Mouse (Mus musculus): Measurements from ENCODE around the gene Socs1. TPM values are rescaled to one million over a fixed set of nuclear protein-coding genes. Genes with fewer than 3 reads are reported as not detected.

Socs1 gene
- polyA plus RNA-seq, 1 experiment from 2014 or later = 5.0 TPM

- Histone ChIP-seq H3K4me3 (ENCODE audit: low read depth, low read length) (no peak overlapping the region), H3K4me2 (ENCODE audit: low read length) (no peak overlapping the region), H3K4me1 (ENCODE audit: control insufficient read depth, insufficient read depth, low read length) (no peaks in the 10 kb centered on the region), H3K9me3 (replicated peaks; ENCODE audit: control insufficient read depth, low read length, poor library complexity, severe bottlenecking) (no peaks in the 10 kb centered on the region), H3K9ac (ENCODE audit: low read depth, low read length) (no peak overlapping the region), H3K27me3 (ENCODE audit: control insufficient read depth, insufficient read depth, low read depth, low read length) (no peaks in the 10 kb centered on the region), H3K27ac (ENCODE audit: low read length) (no peak overlapping the region), H3K36me3 (ENCODE audit: control insufficient read depth, insufficient read depth, low read length) (no peaks in the 10 kb centered on the region)
- WGBS = 56% methylated on average over 10 of the region's 10 CpGs
- ATAC-seq = no peak
These were observed 49.0 kb downstream of the Socs1 start for GRCm38 (mm10) chr16:10736364-10736763.

GRCm38 (mm10) chr16:10735781-10736180, 49.6 kb downstream of the Socs1 start:
- WGBS = 90% methylated on average over 2 of the region's 2 CpGs
- Histone ChIP-seq H3K27me3 (ENCODE audit: control insufficient read depth, insufficient read depth, low read depth, low read length) (no peaks in the 10 kb centered on the region), H3K36me3 (ENCODE audit: control insufficient read depth, insufficient read depth, low read length) (no peaks in the 10 kb centered on the region), H3K9me3 (replicated peaks; ENCODE audit: control insufficient read depth, low read length, poor library complexity, severe bottlenecking) (no peaks in the 10 kb centered on the region), H3K9ac (ENCODE audit: low read depth, low read length) (no peak overlapping the region), H3K4me1 (ENCODE audit: control insufficient read depth, insufficient read depth, low read length) (no peaks in the 10 kb centered on the region), H3K4me3 (ENCODE audit: low read depth, low read length) (no peak overlapping the region), H3K4me2 (ENCODE audit: low read length) (no peak overlapping the region), H3K27ac (ENCODE audit: low read length) (no peak overlapping the region)
- ATAC-seq = no peak

GRCm38 (mm10) chr16:10732421-10732820, 52.9 kb downstream of the Socs1 start:
- Histone ChIP-seq H3K4me2 (ENCODE audit: low read length) (no peak overlapping the region), H3K36me3 (ENCODE audit: control insufficient read depth, insufficient read depth, low read length) (no peaks in the 10 kb centered on the region), H3K4me3 (ENCODE audit: low read depth, low read length) (no peak overlapping the region), H3K9me3 (replicated peaks; ENCODE audit: control insufficient read depth, low read length, poor library complexity, severe bottlenecking) (no peaks in the 10 kb centered on the region), H3K9ac (ENCODE audit: low read depth, low read length) (no peak overlapping the region), H3K27me3 (ENCODE audit: control insufficient read depth, insufficient read depth, low read depth, low read length) (no peaks in the 10 kb centered on the region), H3K4me1 (ENCODE audit: control insufficient read depth, insufficient read depth, low read length) (no peaks in the 10 kb centered on the region), H3K27ac (ENCODE audit: low read length) (no peak overlapping the region)
- WGBS = 85% methylated on average over 5 of the region's 5 CpGs
- ATAC-seq = no peak

Other genes starting within 250 kb of the Socs1 start
- gene Dexi, start 242.5 kb downstream of the Socs1 start, polyA plus RNA-seq (2015; fragmentation: Nextera tagmentation; extraction: Ambion mirVana) = 12.7 and 13.3 TPM in 2 replicates
- gene Clec16a, start 240.2 kb downstream of the Socs1 start, polyA plus RNA-seq (2015; fragmentation: Nextera tagmentation; extraction: Ambion mirVana) = 70.0 and 74.0 TPM in 2 replicates
- not detected in 2 replicates for gene Tnp2, start 3.1 kb upstream of the Socs1 start, polyA plus RNA-seq (2015; fragmentation: Nextera tagmentation; extraction: Ambion mirVana)
- not detected in 2 replicates for gene Prm3, start 5.4 kb upstream of the Socs1 start, polyA plus RNA-seq (2015; fragmentation: Nextera tagmentation; extraction: Ambion mirVana)
- not detected in 2 replicates for gene Prm2, start 10.6 kb upstream of the Socs1 start, polyA plus RNA-seq (2015; fragmentation: Nextera tagmentation; extraction: Ambion mirVana)
- 0.46 and 0.70 TPM in 2 replicates for gene Prm1, start 20.3 kb upstream of the Socs1 start, polyA plus RNA-seq (2015; fragmentation: Nextera tagmentation; extraction: Ambion mirVana)
- gene Gm11172, start 27.4 kb upstream of the Socs1 start, polyA plus RNA-seq (2015; fragmentation: Nextera tagmentation; extraction: Ambion mirVana) = not detected in 2 replicates
- gene Rmi2, start 49.5 kb upstream of the Socs1 start, polyA plus RNA-seq (2015; fragmentation: Nextera tagmentation; extraction: Ambion mirVana) = 0.31 and 0.39 TPM in 2 replicates